Mouse (Mus musculus) fat pad, adult 2 months (tissue): ENCODE measurements around the gene Kcnc3.

ENCODE experiments used
- DNase-seq: peaks from one replicate; pipeline ENCODE4 v3.0.0-alpha.2; 2011; ENCODE audit warnings: low read depth, low spot score; ENCODE audit errors: extremely low read depth

Kcnc3 gene

DNA sequence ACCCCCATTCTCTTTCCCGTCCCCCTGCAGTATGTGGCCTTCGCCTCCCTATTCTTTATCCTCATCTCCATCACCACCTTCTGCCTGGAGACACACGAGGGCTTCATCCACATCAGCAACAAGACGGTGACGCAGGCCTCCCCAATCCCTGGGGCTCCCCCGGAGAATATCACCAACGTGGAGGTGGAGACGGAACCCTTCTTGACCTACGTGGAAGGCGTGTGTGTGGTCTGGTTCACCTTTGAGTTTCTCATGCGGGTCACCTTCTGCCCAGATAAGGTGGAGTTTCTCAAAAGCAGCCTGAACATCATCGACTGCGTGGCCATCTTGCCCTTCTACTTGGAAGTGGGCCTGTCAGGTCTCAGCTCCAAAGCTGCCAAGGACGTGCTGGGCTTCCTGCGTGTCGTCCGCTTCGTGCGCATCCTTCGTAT, 4.7 kb downstream of the Kcnc3 start:
- DNase-seq = no peak

DNA sequence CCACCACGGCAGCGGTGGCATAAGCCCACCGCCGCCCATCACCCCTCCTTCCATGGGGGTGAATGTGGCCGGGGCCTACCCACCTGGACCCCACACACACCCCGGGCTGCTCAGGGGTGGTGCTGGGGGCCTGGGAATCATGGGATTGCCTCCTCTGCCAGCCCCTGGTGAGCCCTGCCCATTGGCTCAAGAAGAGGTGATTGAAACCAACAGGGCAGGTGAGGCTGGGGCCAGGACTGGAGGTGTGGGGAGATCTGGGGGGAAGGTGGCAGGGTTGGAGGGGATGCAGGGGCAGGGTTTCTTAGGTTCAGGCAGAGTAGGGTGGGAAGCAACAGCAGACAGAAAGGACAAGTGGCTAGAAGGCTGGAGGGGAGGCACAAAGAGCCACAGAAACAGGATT, 5.6 kb downstream of the Kcnc3 start:
- DNase-seq = no peak

DNA sequence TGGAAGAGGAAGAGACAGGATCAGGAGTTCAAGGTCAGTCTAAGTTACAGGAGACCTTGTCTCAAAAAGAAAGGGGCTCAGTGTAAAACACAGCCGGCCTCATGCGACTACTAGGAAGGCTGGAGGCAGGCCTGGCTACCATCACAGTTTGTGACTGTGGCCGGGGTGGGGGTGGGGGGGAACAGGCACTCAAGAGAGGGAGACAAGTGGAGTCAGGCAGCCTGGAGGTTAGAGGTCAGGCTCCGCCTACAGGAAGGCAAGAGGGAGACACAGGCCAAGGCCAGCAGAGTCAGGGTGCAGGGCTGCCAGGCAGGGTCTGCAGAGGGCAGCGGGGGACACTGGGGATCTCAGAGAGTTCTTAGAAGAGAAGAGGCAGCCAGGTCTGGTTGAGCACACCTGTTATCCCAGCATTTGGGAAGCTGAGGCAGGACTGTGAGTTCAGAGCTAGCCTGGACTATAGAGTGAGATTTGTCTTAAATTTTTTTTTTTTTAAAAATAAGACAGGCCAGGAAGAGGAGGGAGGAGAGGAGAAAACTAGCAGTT, 6.6 kb downstream of the Kcnc3 start:
- no peak for DNase-seq

DNA sequence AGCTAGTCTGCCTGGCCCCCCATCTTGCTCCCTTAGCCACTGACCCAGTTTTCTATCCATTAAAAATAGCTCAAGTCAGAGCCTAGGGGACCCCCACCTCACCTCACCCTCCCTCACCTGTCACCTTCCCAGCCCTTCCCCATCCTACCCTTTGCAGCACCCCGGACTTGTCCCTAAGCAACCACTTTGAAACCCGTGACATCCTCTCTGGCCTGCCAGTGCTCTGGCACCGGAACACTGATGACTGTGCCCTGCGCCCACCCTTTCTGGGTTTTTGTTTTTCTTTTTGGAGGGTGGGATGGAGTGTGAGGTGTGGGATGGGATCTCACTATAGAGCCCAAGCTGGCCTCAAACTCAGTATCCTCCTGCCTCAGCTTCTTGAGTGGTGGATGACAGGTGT, 7.2 kb downstream of the Kcnc3 start:
- DNase-seq = no peak

DNA sequence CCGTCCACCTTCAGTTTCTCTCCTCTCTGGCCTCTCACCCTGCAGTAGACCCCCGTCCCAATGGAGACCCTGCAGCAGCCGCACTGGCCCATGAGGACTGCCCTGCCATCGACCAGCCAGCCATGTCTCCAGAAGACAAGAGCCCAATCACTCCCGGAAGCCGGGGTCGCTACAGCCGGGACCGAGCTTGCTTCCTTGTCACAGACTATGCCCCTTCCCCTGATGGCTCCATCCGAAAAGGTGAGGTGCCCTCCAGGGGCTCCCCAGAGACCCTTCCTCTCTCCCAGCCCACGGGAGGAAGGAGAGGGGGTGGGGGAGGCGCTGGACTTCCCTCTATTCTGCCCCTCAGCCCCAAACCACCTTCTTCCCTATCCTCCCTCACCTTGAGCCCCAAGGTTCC, 7.9 kb downstream of the Kcnc3 start:
- no peak for DNase-seq

DNA sequence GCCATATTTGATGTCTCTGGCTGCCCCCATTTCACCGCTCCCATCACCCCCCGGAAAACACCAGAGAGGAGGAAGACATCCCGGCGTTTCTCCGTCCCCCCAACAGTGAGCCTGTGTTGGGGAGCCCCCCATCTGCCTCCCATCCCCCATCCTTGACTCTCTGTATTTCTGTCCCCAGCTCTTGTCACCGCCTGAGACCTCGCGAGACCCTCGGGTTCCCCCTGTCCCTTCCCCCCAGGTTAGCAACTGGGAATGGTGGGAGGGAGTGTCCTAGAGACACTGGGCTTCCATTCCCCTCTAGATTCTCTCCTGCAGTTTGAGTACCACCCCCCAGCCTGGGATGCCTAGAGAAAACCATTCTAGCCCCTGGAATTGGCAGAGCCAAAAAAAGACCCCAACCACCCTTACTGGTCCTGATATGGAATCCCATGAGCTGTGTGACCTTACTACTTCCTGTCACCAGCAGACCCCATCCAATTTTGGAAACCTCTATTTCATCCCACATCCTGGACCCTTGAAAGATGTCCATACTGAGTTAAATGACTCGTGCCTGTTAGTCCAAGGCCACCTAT, 10.3 kb downstream of the Kcnc3 start:
- no peak for DNase-seq

DNA sequence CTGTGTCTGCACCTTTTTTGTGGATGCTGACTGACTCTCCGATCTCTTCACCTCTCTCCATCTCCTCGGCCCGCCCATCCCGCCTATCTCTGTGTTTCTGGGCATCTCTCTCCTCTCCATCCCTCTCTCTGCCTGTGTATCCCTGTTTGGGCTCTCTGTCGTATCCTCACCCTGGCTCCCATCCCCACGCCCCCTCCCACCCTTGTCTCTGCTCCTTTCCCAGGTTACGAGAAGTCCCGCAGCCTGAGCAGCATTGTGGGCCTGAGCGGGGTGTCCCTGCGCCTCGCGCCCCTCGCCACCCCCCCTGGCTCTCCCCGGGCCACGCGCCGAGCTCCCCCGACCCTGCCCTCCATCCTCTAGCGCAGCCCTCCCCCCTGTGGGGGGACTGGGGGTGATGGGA, 11.2 kb downstream of the Kcnc3 start:
- DNase-seq = no peak

DNA sequence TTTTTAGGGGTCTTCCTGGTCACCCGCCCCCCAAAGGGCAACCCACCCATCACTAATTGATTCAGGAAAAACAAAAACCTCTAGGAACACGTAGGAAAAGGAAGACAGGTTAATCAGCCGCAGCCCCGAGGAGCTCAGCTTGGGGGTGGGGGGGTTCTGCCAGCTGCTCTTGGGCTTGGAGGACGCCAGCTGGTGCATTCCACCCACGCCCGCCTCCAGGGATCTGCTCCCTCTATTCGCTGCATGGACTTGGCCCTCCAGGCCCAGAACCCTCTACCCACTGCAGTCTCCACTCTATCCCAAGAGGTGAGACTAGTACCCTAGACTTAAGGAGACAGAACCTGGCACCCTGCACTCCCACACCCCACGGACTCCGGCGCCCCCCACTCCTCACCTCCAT, 12.0 kb downstream of the Kcnc3 start:
- no peak for DNase-seq

DNA sequence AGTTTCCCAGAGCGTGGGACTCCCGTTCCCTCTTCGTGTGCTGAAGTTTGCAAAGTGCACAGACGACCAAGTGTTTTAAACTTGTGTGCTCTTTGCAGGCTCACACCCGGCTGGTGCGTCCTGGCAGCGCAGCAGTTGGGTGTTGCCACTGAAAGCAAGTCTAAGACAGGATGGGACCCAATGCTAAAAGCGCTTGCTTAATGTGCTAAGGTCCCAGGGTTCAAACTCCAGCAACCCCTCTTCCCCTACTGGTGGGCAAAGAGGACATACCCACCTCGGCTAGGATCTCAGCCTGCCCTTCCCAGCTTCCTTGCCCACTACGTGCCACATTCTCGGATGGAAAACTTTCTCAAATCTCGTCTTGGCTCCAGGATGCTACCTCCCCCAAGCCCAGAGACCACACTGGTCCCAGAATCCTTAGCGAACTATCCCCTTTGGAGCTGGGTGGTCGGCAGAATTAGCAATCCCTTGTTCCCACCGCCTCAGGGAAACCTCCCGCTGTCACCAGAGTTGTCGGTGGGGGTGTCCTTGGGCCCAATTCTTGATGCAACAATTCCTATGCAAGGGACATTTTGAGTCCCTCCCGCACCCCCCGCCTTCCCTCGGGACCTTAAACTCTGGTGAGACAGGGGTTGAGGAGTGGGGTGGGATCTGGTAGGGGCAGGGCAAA, 12.9 kb downstream of the Kcnc3 start:
- no peak for DNase-seq

DNA sequence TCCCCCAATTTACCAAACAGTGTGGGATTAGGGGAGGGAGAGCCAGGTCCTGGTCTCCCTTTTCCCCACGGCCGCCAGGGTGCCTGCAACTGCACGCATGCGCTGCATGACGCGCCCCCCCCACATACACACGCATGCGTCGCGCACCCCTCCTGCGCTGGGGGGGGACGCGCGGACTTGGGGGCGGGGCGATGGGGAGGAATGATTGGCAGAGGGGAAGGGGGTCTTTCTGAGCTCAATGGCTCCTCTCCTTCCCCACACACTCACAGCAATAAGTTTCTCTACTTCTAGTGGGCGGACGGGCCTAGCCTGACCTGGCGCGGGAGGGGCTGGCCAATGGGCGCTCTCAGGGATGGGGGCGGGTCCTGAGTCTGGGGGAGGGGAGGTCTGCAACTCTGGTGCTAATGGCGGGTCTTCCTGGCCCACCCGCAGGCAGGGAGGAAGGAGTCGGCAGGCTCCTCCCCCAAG, 13.7 kb downstream of the Kcnc3 start:
- no peak for DNase-seq

DNA sequence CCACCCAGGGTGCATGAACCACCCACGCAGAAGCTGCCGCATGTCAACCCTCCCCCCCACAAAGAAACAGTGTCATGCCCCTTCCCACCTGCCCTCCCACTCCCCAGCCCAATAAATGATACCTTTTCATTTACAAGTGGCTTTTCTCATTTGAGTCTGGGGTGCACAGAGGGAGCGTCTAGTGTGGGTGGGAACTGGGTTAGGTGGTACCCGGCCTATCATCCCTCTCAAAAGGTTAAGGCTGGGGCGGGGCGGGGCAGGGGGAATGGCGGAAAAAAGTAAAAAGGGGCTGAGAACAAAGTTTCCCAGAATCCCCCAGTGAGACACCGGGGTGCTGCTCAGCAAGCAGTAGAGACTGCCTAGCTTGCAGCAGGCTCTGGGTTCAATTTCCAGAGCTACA, 14.2 kb downstream of the Kcnc3 start:
- no peak for DNase-seq

DNA sequence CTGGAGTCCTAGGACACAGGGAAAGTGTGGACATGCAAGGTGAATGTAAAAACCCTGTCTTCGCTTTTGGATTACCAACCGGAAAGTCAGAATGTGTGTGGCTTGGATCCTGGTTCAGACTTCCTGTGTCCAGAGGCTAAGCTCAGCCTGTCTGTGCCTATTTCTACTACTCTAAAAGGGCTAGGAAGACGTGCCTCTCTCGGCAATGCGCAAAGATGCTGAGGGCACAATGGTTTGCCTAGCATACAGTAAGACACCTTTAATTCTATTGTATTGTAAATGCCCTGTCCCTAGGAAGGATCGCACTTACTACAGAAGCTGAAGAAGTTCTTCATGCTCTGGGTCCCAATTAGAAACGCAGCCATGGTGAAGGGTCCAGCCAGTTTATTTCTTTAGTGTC, 15.0 kb downstream of the Kcnc3 start:
- no peak for DNase-seq

DNA sequence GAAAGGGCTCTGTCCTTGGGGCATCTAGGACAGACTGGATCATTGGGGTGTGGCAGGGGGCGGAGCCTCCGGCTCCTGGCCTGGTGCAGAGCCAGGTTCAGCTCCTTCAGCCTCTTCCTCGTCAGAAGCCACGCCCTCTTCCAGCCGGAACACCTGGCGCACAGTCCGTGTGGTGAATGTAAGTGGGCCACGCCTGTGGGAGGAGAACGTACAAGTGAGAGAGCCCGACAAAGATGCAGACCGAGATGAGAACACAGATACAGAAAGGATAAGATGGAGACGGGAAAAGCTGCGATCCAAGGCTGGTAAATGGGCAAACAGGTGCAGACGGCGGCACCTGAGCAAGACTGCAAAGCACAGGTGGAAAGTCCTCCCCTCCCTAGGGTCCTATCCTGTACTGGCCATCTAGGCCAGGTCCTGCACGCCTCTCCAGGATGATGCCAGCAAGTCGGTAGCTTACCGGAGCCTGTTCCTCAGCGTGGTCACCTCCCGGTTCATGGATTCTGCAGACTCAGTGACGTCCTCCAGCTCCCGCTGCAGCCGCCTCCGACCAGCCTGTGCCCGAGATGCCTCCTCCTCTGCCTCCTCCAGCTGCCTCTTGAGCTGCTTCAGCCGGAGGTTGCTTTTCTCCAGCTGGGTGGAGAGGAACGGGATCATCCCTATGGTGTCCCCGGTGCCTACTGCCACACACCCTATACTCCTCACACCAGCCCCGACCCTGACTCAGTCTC, 15.9 kb downstream of the Kcnc3 start:
- DNase-seq = no peak

DNA sequence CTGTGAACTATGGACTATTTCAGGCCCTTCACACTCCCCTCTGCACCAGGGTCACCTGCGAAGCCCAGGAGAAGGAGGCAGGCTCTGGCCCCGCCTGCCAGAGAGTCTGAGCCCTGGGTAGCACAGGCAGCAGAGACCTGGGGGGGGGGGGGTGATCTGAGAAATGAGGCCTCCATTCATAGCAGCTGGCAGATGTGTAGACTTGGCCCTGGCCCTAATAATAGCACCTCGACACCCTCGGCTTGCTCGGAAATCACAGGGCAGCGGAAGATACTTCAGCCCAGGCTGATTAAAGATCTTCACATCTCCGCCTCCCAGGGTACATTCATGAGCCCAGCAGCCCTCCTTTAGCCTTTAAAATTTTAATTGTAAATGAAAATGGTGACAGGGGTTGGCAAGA, 21.7 kb downstream of the Kcnc3 start:
- DNase-seq = no peak

DNA sequence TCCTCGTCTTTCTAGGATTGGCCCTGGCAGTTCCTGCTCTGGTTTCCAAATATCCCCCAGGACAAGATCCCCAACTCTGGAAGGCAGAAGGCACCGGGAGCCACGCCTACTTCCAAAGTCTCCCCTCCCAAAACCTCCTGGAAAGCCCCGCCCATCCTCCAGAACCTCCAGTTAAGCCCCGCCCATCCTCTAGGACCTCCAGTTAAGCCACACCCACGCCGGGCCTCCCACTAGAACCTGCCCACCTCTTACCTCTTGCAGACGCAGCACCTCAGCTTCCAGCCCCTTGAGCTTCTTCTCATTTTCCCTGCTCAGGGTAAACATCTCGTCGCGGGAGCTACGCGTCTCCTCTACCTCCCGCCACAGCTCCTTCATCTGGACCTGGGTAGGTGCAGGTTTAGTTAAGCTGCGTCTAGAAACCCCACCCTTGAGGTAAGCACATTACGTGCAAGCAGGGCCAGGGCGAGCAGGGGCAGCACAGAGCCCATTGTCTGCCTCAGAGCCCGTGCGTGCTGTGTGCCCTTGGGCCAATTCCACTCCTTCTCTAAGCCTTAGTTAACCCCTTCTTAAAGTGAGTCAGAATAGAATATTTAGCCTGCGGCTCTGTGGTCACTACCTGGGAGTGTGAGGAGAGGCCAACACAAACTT, 23.7 kb downstream of the Kcnc3 start:
- no peak for DNase-seq

DNA sequence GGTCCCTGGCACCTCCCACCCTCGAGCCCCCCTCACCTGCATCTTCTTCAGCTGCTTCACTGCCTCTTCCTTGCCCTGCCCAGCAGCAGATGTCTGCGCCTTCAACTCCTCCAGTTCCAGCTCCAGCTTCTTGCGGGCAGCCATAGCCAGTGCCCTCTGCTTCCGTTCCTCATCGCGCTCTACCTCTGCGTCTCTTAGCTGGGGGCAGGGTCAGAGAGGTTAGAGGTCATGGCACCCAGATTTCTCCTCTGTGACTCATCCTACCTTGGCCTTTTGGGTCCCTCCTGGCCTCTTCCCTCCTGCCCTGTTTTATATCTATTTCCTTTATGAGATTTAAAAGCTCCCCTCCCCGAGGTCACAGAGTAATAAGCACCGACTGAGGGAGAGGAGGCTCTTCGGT, 24.8 kb downstream of the Kcnc3 start:
- no peak for DNase-seq

DNA sequence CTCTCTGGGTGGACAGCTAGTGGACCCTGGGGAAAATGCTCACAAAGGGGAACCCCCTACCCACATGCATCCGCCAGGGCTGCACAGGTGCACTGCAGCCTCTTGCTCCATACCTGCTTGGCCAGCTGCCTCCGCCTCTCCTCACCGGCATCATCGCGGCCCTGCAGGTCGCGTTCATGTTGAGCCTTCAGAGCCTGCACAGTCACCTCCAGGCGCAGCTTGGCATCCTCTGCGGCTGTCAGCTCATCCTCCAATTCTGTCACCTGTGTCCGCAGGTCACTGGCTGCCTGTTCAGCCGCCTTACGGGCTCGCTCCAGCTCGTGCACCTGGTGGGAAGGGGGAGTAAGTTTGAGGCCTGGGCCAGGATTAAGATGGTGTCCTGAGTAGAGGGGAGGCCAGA, 25.5 kb downstream of the Kcnc3 start:
- no peak for DNase-seq

DNA sequence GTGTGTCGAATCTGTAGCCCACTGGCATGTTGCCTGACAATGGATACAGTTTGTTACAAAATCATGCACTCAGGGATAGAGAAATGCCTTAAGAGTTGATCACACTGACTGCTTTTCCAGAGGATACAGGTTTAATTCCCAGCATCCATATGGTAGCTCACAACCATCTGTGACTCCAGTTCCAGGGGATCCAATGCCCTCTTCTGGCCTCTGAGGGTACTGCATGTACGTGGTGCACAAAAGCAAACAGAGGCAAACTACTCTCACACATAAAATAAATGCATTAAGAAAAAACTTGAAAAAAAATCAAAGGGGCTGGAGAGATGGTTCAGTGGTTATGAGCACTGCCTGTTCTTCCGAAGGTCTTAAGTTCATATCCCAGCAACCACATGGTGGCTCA, 26.6 kb downstream of the Kcnc3 start:
- no peak for DNase-seq

DNA sequence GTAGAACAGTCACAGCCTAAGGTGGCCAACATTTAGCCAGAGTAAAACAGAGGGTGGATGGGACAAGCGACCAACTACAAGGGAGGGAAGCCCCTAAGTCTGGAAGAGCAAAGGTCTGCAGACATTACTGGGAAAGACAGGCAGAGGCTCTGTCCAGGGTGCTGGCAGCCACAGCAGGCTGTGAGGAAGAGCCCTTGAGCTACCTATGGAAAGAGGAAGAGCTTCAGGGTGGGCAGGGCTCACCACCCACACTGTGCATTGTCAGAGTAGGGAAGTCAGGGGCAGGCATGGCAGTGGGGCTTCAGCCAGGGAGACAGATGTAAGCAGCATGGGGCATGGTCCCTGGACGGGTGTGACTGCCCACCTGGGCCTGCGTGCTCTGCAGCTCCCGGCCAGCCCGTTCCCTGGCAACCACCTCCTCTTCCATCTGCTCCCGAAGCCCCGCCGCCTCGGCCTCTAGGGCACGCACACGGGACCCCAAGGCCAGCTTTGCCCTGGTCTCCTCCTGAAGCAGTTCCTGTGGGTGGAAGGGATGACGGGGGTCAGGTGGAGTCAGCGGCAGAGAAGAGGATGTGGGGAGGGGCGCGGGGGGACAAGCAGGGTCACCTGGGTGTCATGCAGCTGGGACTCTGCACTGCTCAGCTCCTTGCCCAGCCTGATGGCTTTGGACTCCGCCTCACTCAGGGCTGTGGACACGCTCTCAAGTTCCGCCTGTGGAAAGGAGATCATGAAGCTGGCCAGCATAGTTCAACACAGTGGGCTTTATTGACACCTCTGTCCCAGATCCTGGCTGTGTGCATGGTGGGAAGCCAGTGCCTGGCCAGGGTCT, 33.5 kb downstream of the Kcnc3 start:
- DNase-seq = no peak

DNA sequence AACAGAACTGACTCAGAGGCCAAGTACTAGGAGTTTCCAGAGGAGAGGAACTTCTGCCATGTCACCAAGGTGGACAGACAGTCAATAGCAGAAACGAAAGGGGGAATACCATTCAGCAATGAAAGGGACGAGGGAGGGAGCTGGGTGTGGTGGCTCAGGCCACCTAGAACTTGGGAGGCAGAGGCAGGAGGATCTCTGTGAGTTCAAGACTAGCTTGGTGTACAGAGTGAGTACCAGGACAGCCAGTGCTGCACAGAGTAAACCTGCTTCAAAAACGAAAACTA, 34.0 kb downstream of the Kcnc3 start:
- no peak for DNase-seq

DNA sequence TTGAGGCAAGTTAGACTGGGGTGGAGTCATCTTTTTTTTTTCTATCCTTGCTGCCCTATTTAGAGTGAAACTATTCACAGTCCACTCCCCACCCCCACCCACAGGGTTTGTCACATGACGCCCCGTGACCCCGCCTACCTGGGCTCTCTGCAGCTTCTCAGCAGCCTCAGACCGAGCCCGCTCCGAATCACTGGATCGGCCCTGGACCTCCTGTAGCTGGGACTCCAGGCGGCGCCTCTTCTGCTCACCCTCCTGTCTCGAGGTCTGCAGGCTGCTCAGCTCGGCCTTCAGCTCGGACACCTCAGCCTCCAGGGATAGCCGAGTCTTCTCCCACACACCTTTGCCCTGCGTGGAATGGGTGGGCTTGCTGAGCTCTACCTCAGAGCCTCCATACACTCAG, 34.4 kb downstream of the Kcnc3 start:
- DNase-seq = no peak
